Mouse (Mus musculus) cortical plate, adult 2 months (tissue): Measurements from ENCODE around the gene Alpl.

Experiments used
- CTCF ChIP-seq: fragments of 200-500 bp; IDR thresholded peaks from 2 replicates; pipeline ENCODE4 v1.5.1; 2011; ENCODE audit warnings: mild to moderate bottlenecking, control low read depth, low read length; ENCODE audit not compliant: insufficient read depth; ENCODE audit errors: extremely low read depth
- POLR2A ChIP-seq: fragments of 200-500 bp; IDR thresholded peaks from 2 replicates; pipeline ENCODE4 v1.6.1; 2011; ENCODE audit warnings: mild to moderate bottlenecking, low read length, control low read depth; ENCODE audit not compliant: insufficient read depth; ENCODE audit errors: extremely low read depth

- TF ChIP-seq CTCF (no peak), POLR2A (no peak)
These were observed 79.2 kb downstream of the Alpl start for GRCm38 (mm10) chr4:137717005-137717404.
